ENCODE assay signal across 9 mouse cellular contexts in the genomic region with DNA sequence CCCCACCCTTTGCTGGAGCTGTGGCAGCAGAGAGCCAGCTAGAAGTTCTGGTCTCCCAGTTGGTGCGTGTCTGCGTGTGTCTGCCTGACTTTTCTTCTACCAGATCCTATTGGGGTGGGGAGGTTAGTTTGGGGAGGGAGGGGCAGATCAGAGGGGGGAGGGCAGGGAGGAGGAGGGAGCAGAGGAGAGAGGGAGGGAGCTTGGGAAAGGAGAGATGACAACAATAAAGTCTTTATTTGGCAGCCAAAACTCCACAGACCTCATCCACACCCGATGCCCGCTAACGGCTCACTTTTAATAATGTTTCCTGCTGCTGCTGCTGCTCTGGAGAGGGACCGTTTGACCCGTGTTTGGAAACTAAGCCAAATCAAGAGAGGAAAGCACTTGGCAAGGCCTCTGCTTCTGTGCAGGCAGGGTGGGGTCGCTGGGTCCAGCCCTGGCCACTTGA. TPM values are rescaled to one million over a fixed set of nuclear protein-coding genes. Genes with fewer than 3 reads are reported as not detected.
DNase-seq lines count a peak whose midpoint lies in the region; ATAC-seq lines count a peak whose summit lies in the region.
"Had no signal": no experiment of that assay in that cellular context is flagged by ENCODE, and none has a peak within 500 bp of the region (broad histone marks: within the 10 kb centered on the region; RNA-seq: fewer than 3 reads in every experiment).

Gene Prelp, minus strand, starts transcription at position 111 of the 448 bp plus-strand sequence.

- ATAC-seq in frontal cortex, adult (ENCODE audit: low TSS enrichment) = no peak

- peak; percentile 63 for DNase-seq in NIH3T3 (ENCODE audit: low read depth)
- no peak for DNase-seq in adrenal gland, postnatal 25 days
- peak in 1 of 2 experiments; percentile 51 for DNase-seq in gastrocnemius, postnatal 4 days (ENCODE audit: low spot score in 2 of 2)
- DNase-seq in kidney, adult 18-20 months = peak; percentile 42
- peak; percentile 83 for DNase-seq in lung, postnatal 10 days
- no peak for DNase-seq in thymus, postnatal 14 days
- no peak for DNase-seq in cerebellum, adult 9-10 months

RNA-seq across cellular contexts. Expression of gene Prelp, which starts in this region (rescaled TPM):
- total RNA-seq in adrenal gland, postnatal 25 days (2021) = 38.0 and 39.8 TPM in 2 replicates
- total RNA-seq in gastrocnemius, postnatal 4 days (2021) = 10 to 100 TPM; 25.2 to 27.4 TPM
- total RNA-seq: neutrophil, adult 5-6 weeks had no signal

Comparison
In these comparisons a context has a peak if more than half of its experiments do, and no peak if none do; other contexts are left out.
1. DNase-seq: peak in NIH3T3 (single experiment), kidney, adult 18-20 months (single experiment) and lung, postnatal 10 days (single experiment); none in adrenal gland, postnatal 25 days (single experiment), thymus, postnatal 14 days (single experiment) and cerebellum, adult 9-10 months (single experiment).